In the genomic region with DNA sequence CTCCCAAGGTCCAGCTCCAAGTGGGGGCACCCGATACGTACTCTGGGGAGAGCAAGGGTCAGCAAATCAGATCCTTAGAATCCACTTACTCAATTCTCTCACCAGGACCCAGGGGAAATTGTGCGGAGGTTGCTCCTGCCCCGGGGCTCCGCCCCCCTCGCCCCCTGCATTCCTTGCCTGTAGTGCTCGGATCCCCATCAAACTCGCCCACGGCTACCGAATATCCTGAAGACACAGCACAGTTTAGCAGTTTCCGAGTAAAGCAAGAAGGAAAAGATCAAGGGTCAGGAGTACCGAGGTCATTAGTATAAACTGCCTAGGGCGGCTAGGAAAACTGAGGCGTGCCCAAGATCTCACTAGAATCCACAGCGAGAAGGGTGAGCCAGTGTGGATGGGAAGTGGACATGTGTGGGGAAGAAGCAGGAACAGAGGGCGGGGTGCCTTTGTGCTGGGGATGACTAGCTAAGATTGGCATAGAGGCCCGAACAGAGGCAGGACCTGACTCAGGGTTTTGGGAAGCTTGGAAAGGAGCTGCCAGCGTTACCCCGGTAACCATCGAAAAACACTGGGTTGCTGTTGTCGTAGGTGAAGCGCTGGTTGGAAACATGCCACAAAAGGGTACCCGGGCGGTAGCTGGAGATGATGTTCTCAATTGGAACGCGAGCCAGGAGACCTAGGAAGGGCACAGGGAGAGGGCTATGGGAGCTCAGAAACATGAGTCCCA, we compare ENCODE assay signal across 9 mouse cellular contexts. TPM values are rescaled to one million over a fixed set of nuclear protein-coding genes. Genes with fewer than 3 reads are reported as not detected.
DNase-seq lines count a peak whose midpoint lies in the region; ATAC-seq lines count a peak whose summit lies in the region.
"Had no signal": no experiment of that assay in that cellular context is flagged by ENCODE, and none has a peak within 500 bp of the region (broad histone marks: within the 10 kb centered on the region; RNA-seq: fewer than 3 reads in every experiment).

No protein-coding gene starts in this region.

- H3K4me2 ChIP-seq in hindbrain, embryonic 14.5 days (replicated peaks) = peak overlapping the region; percentile 10; the same call in 1 of the 2 replicates
- no peak overlapping the region for H3K4me2 ChIP-seq in stomach, embryonic 14.5 days (replicated peaks; ENCODE audit: low read depth, low read length)

- H3K36me3 ChIP-seq in hindbrain, embryonic 14.5 days (replicated peaks; ENCODE audit: control insufficient read depth, insufficient read depth) = no peaks in the 10 kb centered on the region
- no peaks in the 10 kb centered on the region for H3K36me3 ChIP-seq in stomach, embryonic 14.5 days (ENCODE audit: control insufficient read depth, insufficient read depth, low read length)
- H3K36me3 ChIP-seq: liver, embryonic 15.5 days had no signal

- peak overlapping the region; percentile 15; the same call in 1 of the 2 replicates for H3K27ac ChIP-seq in brown adipose tissue, adult 24 weeks (replicated peaks; ENCODE audit: low read depth, low read length)
- H3K27ac ChIP-seq in hindbrain, embryonic 14.5 days = no peak overlapping the region; the same call in 1 of the 2 replicates
- peak overlapping the region; percentile 7; the same call in 1 of the 2 replicates for H3K27ac ChIP-seq in stomach, embryonic 14.5 days (ENCODE audit: low read length)

- H3K4me3 ChIP-seq in brown adipose tissue, adult 24 weeks (ENCODE audit: insufficient read depth, low read depth, low read length) = no peak overlapping the region
- no peak overlapping the region for H3K4me3 ChIP-seq in hindbrain, embryonic 14.5 days (replicated peaks; ENCODE audit: low read length)
- no peak overlapping the region for H3K4me3 ChIP-seq in stomach, embryonic 14.5 days (ENCODE audit: low read depth, low read length)

- WGBS in hindbrain, embryonic 14.5 days = 10% methylated on average over 26 of the region's 26 CpGs
- 18% methylated on average over 26 of the region's 26 CpGs for WGBS in stomach, embryonic 14.5 days

- no peak overlapping the region for H3K9ac ChIP-seq in hindbrain, embryonic 14.5 days
- H3K9ac ChIP-seq in stomach, embryonic 14.5 days (replicated peaks; ENCODE audit: low read depth, low read length) = no peak overlapping the region
- H3K9ac ChIP-seq: liver, embryonic 15.5 days had no signal

- ATAC-seq in hindbrain, embryonic 14.5 days (ENCODE audit: low FRiP score) = no peak
- ATAC-seq in stomach, embryonic 14.5 days (ENCODE audit: insufficient number of reproducible peaks, insufficient read depth, low FRiP score, low read depth) = no peak
- no peak for ATAC-seq in granulocyte monocyte progenitor cell, adult 5-6 weeks (replicated peaks; ENCODE audit: poor library complexity, severe bottlenecking)

- 0 out of 2 replicates have a peak, but pooled peaks cover 3% of the 10 kb centered on the region for H3K27me3 ChIP-seq in hindbrain, embryonic 14.5 days (ENCODE audit: control insufficient read depth, insufficient read depth, low read length)
- H3K27me3 ChIP-seq in stomach, embryonic 14.5 days (ENCODE audit: control insufficient read depth, insufficient read depth, low read length) = no peaks in the 10 kb centered on the region

- DNase-seq in Muller cell, postnatal 12 days (ENCODE audit: inconsistent ontology term) = peak; percentile 93
- DNase-seq in gastrocnemius, adult 8-10 months (ENCODE audit: low spot score in 2 of 2) = peak; percentile 50 to 59
- peak; percentile 66 for DNase-seq in hindbrain, embryonic 14.5 days (ENCODE audit: low spot score)
- peak; percentile 65 for DNase-seq in left cerebral cortex, adult 11 months (ENCODE audit: low spot score)
- DNase-seq in lung, postnatal 36 days = peak; percentile 77

- no peaks in the 10 kb centered on the region for H3K9me3 ChIP-seq in hindbrain, embryonic 14.5 days (ENCODE audit: control insufficient read depth, low read length)
- no peaks in the 10 kb centered on the region for H3K9me3 ChIP-seq in stomach, embryonic 14.5 days (ENCODE audit: control insufficient read depth, low read depth, low read length)
- H3K9me3 ChIP-seq: liver, embryonic 15.5 days had no signal

- peaks cover 7% of the 10 kb centered on the region; the same call in 1 of the 2 replicates for H3K4me1 ChIP-seq in brown adipose tissue, adult 24 weeks (ENCODE audit: control insufficient read depth, insufficient read depth, insufficient read length, low read length)
- peaks cover 10% of the 10 kb centered on the region; the same call in 1 of the 2 replicates for H3K4me1 ChIP-seq in hindbrain, embryonic 14.5 days (replicated peaks; ENCODE audit: control insufficient read depth, insufficient read depth, low read length)
- peaks cover 18% of the 10 kb centered on the region; the same call in 1 of the 2 replicates for H3K4me1 ChIP-seq in stomach, embryonic 14.5 days (ENCODE audit: control insufficient read depth, insufficient read depth, low read length)

RNA-seq across cellular contexts. Expression of gene Itga2b, which starts 4.0 kb away (rescaled TPM):
- 1.4 and 2.0 TPM in 2 replicates for polyA plus RNA-seq in brown adipose tissue, adult 24 weeks (2012; ENCODE audit: insufficient read depth, insufficient read length, missing spikeins)
- 1 to 10 TPM in 1 of 4 experiments, under 1 TPM in 2, not detected in 1; 0.63 to 2.0 (median 0.72) TPM for total RNA-seq in gastrocnemius, adult 8-10 months (2022)
- polyA plus RNA-seq in hindbrain, embryonic 14.5 days (2014; fragmentation: Nextera tagmentation; extraction: Ambion mirVana) = 5.0 and 8.4 TPM in 2 replicates
- 6.4 and 7.5 TPM in 2 replicates for polyA plus RNA-seq in stomach, embryonic 14.5 days (2014; fragmentation: Nextera tagmentation; extraction: Ambion mirVana)
- total RNA-seq in granulocyte monocyte progenitor cell, adult 5-6 weeks (2014; fragmentation: Nextera tagmentation) = 12.4 and 17.1 TPM in 2 replicates
- 14.4 and 14.7 TPM in 2 replicates for total RNA-seq in granulocyte monocyte progenitor cell, adult 5-6 weeks (2017)

RNA-seq across cellular contexts. Expression of gene Fam171a2, which starts 18.4 kb away (rescaled TPM):
- 0.63 and 1.0 TPM in 2 replicates for polyA plus RNA-seq in brown adipose tissue, adult 24 weeks (2012; ENCODE audit: insufficient read depth, insufficient read length, missing spikeins)
- total RNA-seq in gastrocnemius, adult 8-10 months (2022) = 1 to 10 TPM in 3 of 4 experiments, under 1 TPM in 1; 0.97 to 1.5 (median 1.2) TPM
- 30.9 and 40.4 TPM in 2 replicates for polyA plus RNA-seq in hindbrain, embryonic 14.5 days (2014; fragmentation: Nextera tagmentation; extraction: Ambion mirVana)
- 7.1 and 8.0 TPM in 2 replicates for polyA plus RNA-seq in stomach, embryonic 14.5 days (2014; fragmentation: Nextera tagmentation; extraction: Ambion mirVana)
- not detected in 2 replicates for total RNA-seq in granulocyte monocyte progenitor cell, adult 5-6 weeks (2014; fragmentation: Nextera tagmentation)
- not detected in 2 replicates for total RNA-seq in granulocyte monocyte progenitor cell, adult 5-6 weeks (2017)

RNA-seq across cellular contexts. Expression of gene Grn, which starts 35.8 kb away (rescaled TPM):
- polyA plus RNA-seq in brown adipose tissue, adult 24 weeks (2012; ENCODE audit: insufficient read depth, insufficient read length, missing spikeins) = 57.5 and 78.8 TPM in 2 replicates
- 10 to 100 TPM; 12.2 to 21.8 (median 17.0) TPM for total RNA-seq in gastrocnemius, adult 8-10 months (2022)
- polyA plus RNA-seq in hindbrain, embryonic 14.5 days (2014; fragmentation: Nextera tagmentation; extraction: Ambion mirVana) = 52.4 and 63.6 TPM in 2 replicates
- 112 and 122 TPM in 2 replicates for polyA plus RNA-seq in stomach, embryonic 14.5 days (2014; fragmentation: Nextera tagmentation; extraction: Ambion mirVana)
- 110 and 152 TPM in 2 replicates for total RNA-seq in granulocyte monocyte progenitor cell, adult 5-6 weeks (2014; fragmentation: Nextera tagmentation)
- total RNA-seq in granulocyte monocyte progenitor cell, adult 5-6 weeks (2017) = 38.6 and 48.3 TPM in 2 replicates

RNA-seq across cellular contexts. Expression of gene Slc25a39, which starts 58.1 kb away (rescaled TPM):
- polyA plus RNA-seq in brown adipose tissue, adult 24 weeks (2012; ENCODE audit: insufficient read depth, insufficient read length, missing spikeins) = 397 and 609 TPM in 2 replicates
- 10 to 100 TPM; 61.2 to 72.2 (median 66.7) TPM for total RNA-seq in gastrocnemius, adult 8-10 months (2022)
- 154 and 157 TPM in 2 replicates for polyA plus RNA-seq in hindbrain, embryonic 14.5 days (2014; fragmentation: Nextera tagmentation; extraction: Ambion mirVana)
- 215 and 216 TPM in 2 replicates for polyA plus RNA-seq in stomach, embryonic 14.5 days (2014; fragmentation: Nextera tagmentation; extraction: Ambion mirVana)
- 99.0 and 163 TPM in 2 replicates for total RNA-seq in granulocyte monocyte progenitor cell, adult 5-6 weeks (2014; fragmentation: Nextera tagmentation)
- total RNA-seq in granulocyte monocyte progenitor cell, adult 5-6 weeks (2017) = 51.4 and 53.9 TPM in 2 replicates
